Mouse (Mus musculus) E14TG2a.4 (cell line): Measurements from ENCODE around the gene Upp2.

Experiments used
- CTCF ChIP-seq: conservative IDR thresholded peaks from 2 replicates; pipeline ENCODE4 v1.5.1; 2014; ENCODE audit warnings: low read length
- NANOG ChIP-seq: IDR thresholded peaks from 2 replicates; pipeline ENCODE4 v1.6.1; 2014; ENCODE audit warnings: borderline replicate concordance, low read length, mixed read lengths

DNA sequence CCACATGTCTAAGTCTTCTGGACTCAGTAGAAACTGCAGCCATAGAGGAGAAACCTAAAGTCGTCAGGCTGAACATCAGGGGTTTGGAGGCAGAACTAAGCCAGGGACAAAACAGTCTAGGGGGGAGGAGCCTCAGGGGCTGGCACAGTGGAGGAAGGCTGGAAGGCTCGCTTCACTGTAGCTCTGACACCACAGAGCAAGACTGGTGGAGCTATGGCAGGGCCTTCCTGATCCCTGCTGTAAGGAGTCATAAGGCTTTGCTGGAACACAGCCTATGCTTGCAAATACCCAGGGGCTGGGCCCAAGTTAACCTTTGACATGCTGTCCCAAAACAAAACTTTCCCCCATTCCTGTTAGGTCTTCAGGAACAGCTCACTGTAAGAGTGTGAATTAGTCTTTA is 185.8 kb downstream of the Upp2 start:
- TF ChIP-seq CTCF = no peak
- no peak for TF ChIP-seq NANOG
